Mouse (Mus musculus): Measurements from ENCODE around the gene Zbtb44.
"Not testable (repeated sequence)": the region's sequence is repeated elsewhere in the genome, so short reads cannot be mapped to it uniquely, and the experiment has no call there.

Gene Zbtb44

GRCm38 (mm10) chr9:31030532-31031413 is at the start of gene Zbtb44:
Gene Zbtb44 (plus strand): TSS chr9:31030644.
- peak; percentile 70 to 73 for DNase-seq (ENCODE audit: low spot score in 2 of 2)

DNA sequence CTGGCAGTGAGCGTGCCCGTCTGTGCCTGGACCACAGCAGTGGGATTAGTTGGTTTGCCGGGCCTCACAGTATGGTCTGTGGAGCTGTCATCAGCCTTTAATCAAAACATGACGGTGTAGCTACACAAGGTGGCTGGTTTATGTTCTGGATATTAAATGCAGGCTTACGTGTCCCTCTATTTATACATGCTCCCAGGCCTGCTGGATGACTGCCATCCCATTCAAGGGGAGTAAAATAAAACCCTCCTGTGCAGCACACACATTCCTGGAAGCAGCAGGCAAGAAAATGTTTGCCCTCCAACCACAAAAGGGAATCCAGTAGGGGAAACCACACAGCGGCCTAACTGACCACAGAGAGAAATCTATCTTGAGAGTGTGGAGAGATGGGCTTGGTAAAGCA is 44.7 kb upstream of the Zbtb44 start:
- DNase-seq (ENCODE audit: low spot score in 2 of 2): no peak

DNA sequence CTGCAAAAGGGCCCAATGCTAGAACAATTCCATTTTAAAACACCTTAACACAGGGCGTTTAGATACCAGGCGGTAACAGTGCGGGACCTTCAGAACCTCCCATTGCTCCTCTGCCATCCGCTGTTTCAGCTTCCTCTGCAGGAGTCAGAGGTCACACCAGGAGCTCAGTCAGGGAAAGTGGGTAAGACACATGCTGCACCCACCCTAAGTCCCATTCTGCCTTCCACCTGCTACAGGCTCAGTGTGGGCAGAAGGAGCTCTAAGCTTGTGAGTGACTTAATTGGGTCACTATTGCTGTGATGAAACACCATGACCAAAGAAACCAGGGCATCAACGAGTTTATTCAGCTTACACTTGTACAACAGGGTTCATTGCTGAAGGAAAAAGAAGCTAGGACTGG is 37.3 kb upstream of the Zbtb44 start:
- no peak for DNase-seq (ENCODE audit: low spot score in 2 of 2)

DNA sequence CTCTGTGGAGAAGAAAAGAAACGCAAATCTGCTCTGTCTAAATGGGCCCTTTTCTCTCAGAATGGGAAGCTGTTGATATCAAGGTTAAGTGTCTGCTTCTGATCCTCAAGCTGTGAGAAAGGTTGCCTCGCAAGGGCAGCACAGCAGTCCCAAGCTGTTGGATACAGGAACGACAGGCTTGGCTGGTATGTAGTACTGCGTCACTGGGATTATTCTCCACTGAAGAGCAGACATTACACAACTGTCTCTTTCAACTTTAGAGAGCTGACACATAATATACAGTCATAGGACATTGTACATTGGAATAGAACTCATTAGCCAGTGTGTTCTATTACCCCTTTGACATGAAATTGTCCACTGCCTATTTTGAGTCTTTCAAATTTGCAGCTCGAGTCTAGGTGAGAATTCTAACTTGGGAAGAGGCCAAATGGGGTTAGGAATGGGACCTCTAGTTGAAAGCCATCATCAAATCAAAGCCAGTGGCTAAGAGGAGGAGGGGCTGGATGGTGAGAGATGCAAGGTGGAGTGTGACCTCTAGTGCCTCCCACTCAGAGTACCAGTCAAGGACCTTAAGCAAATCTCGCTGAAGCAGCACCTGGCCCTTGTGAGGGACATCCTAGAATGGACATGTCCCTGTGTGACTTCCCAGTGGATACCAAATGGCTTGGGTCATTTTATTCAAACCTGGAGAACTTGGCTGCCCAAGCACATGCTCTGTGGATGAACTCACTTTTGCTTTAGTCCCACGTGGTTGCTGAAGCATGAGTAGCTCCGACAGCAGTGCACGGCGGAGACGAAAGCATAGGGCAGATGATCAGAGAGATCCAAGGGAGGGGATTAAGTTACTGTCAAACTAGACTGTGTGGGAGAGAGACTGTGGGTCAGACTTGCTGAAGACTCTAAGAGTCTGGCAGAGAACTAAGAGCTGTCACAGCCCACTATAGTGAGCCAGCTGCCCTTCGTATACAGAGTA is 33.6 kb upstream of the Zbtb44 start:
- no peak for DNase-seq (ENCODE audit: low spot score in 2 of 2)

DNA sequence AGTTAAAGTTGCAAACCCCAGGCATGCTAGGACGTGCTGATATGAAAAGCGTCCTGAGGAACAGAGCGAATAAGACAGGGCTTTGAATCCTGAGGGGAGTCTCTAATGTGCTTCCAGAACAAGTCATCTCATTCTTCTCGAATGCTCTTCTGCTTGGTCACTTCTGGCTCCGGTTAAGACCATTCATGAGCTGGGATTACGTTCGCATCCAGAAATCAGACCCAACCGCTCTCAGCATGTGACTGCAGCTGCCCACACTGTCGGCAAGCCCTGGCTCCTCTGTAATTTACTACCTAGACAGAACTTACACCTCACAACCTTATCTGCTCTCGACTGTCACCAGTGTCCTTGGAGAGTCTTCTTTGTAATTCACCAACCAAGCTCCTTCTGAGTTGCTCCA is 29.8 kb upstream of the Zbtb44 start:
- no peak for DNase-seq (ENCODE audit: low spot score in 2 of 2)

- DNase-seq (ENCODE audit: low spot score in 2 of 2): no peak
Measured at GRCm38 (mm10) chr9:31002528-31002927, 27.9 kb upstream of the Zbtb44 start.

DNA sequence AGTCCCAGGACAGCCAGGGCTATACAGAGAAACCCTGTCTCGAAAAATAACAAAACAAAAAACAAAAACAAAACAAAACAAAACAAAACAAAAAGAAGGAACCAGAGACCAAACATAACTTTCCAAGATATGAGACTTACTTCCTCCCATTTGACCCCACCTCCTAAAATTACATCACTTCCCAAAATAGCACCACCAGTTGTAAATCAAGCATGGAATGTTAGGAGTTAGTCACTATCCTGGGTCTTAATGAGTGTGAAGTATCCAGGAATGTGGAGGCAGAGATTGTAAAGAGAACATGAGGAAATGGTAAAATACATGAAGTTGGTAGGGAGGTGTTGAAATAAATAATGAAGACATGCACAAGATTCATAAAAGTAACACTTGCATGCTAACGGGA is 21.1 kb upstream of the Zbtb44 start:
- DNase-seq (ENCODE audit: low spot score in 2 of 2): no peak

DNA sequence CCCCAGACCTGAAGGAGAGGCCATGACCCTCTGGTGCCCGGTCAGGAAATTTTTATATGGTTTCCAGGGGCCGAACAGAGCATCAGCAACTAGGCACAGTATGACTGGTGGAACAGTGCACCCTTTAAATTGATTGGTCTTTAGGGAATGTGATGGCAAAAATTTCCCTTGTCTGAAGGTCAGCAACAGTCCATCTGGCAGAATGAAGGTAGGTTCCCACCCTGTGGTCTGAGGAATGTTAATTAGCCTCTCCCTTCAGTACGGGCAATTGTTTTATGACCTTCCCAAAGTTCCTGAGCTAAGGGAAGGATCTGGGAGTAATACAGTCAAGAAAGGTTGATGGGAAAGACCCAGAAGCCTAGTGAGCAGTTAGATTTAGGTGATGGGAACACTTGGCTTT is 20.4 kb upstream of the Zbtb44 start:
- DNase-seq (ENCODE audit: low spot score in 2 of 2): no peak

DNA sequence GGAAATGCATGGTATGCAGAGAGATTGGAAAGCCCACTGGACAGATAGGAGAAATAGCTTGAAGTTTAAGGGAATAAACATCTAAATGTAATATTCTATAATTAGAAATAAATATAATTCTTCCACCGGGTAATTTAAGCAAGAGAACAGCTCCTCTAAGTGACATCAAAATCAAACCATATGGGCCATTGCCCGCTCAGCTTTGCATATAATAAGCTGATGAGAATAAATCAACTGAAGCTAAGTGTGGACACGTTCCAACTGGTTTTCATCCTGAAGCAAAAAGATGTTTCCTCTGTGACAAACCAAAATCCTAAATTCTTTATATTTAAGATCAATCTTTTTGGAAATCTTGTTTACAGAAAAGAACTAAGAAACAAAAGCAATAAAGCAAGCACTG is 19.7 kb upstream of the Zbtb44 start:
- DNase-seq (ENCODE audit: low spot score in 2 of 2): no peak

- DNase-seq (ENCODE audit: low spot score in 2 of 2): no peak
Measured at GRCm38 (mm10) chr9:31011533-31011932, 18.9 kb upstream of the Zbtb44 start.

GRCm38 (mm10) chr9:31012674-31013073 is 17.8 kb upstream of the Zbtb44 start:
- no peak for DNase-seq (ENCODE audit: low spot score in 2 of 2)

DNA sequence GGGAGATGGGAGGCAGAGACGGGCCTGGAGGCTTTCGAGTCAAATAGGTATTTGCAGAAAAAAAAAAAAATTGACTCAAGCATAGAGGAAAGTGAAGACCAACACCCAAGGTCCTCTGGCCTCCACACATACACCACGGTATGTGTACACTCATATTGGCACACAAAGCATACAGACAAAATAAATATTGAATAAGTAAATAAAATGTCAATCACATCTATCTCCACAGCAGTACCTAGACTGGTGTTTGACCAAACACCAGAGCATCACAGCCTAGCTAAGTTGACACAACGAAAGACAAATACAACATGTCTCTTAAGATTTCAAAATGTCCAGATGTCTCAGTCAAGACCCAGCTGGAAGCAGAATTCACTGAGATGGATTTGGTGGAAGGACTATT is 17.0 kb upstream of the Zbtb44 start:
- DNase-seq (ENCODE audit: low spot score in 2 of 2): no peak

DNA sequence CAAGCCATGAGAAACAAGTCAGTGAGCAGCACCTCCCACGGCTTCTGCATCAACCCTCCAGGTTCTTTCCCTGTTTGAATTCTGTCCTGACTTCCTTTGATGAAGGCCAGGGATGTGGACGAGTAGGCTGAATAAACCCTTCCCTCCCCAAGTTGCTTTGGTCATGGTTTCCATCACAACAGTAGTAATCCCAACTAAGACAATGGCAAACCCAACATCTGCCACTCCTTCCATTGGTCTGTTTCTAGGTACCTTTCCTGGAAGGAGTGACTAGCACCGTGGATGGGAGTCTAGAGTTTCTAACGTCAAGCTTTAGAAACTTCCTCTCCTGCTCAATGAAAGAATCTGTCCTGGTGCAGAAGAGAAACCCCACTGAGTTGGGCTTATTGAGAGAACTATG is 12.8 kb upstream of the Zbtb44 start:
- no peak for DNase-seq (ENCODE audit: low spot score in 2 of 2)

- no peak for DNase-seq (ENCODE audit: low spot score in 2 of 2)
Measured at GRCm38 (mm10) chr9:31018158-31018557, 12.3 kb upstream of the Zbtb44 start.

GRCm38 (mm10) chr9:31018705-31019104 is 11.7 kb upstream of the Zbtb44 start:
- no peak for DNase-seq (ENCODE audit: low spot score in 2 of 2)

DNA sequence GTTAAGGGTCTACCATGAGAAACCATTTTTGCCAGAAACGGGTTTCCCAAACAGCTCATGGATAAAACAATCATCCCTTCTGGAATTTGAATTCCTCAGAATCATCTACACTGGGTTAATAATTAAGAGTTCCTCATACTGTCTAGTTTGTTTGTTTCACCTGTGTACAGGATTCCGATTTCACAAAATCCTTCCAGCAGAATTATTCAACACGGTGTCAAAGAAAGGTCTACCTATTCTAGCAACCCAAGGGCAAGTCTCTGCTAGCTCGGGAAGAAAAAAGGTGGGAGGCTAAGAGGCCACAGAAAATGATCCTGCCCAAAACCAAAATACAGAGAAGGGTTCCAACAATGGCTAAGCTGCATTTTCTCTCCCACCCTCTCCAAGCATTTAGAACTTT is 2.2 kb upstream of the Zbtb44 start:
- no peak for DNase-seq (ENCODE audit: low spot score in 2 of 2)

- DNase-seq (ENCODE audit: low spot score in 2 of 2): peak; percentile 93 to 95
Measured at GRCm38 (mm10) chr9:31029751-31030511, 513 bp upstream of the Zbtb44 start.

DNA sequence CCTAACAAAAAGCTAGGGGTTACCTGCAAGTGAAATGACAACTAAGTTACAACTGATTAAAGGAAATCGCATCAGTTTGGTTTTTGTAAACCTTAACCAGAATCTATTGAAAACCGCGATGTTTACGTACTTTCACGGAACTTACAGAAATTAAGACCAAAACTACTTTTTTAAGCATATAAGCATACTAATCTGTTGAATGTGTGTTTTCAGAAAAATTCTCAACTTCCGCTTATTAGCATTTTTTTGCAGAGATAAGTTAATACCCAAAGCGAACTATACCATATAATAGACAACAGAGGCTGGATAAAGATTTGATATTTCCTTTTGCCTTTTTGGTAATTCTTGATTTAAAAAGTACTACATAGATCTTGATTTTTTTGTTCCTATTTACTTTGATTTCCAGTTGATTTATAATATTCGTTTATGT is 985 bp downstream of the Zbtb44 start:
- DNase-seq (ENCODE audit: low spot score in 2 of 2): no peak

DNA sequence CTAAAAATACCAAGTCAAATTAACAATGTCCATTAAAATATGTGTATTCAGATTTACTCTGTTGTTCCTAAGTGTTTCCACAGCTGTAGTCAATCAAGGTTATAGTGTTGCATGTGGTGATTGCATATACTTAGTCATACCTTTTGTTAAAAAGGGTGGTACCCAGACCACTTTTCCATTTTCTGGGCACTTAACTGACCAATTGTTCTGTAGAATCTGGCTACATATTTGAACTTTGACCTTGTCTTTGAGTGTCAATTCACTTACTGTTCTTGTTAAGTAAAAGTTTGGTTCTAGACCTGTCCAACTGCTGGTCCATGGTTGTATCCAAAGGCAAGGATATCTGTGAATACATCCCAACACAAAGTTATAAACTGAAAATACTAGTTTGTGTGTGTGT is 2.1 kb downstream of the Zbtb44 start:
- DNase-seq (ENCODE audit: low spot score in 2 of 2): no peak

DNA sequence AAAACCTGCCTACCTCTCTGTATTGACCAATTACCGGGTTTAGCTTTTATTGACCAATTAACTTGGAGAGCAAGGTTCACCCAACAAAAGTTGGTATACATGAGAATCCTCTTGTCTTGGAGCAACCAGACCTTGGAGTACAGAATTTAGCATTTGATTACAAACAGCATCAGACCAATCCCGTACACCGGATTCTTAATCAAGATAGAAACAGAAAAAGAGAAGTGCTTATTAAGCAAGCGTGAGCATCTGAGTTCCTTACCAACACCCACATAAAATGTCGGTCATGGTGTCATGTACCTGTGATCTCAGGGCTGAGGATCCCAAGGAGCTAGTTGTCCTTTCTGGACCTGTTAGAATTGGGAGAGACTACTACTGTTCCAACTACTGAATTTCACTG is 19.8 kb downstream of the Zbtb44 start:
- DNase-seq (ENCODE audit: low spot score in 2 of 2): no peak

GRCm38 (mm10) chr9:31051509-31051908 is 21.1 kb downstream of the Zbtb44 start:
- DNase-seq (ENCODE audit: low spot score in 2 of 2): not testable (repeated sequence)

GRCm38 (mm10) chr9:31058723-31059122 is 28.3 kb downstream of the Zbtb44 start:
- no peak for DNase-seq (ENCODE audit: low spot score in 2 of 2)

Measured in natural killer cell, adult 2 months (primary cell).